Mouse (Mus musculus): Measurements from ENCODE around the gene Rexo5. TPM values are rescaled to one million over a fixed set of nuclear protein-coding genes. Genes with fewer than 3 reads are reported as not detected.

Rexo5 gene
- polyA plus RNA-seq, 1 experiment, result 3.3 TPM

- Histone ChIP-seq H3K36me3 (ENCODE audit: control insufficient read depth, insufficient read depth) (peaks cover 20% of the 10 kb centered on the region), H3ac (ENCODE audit: control insufficient read depth, insufficient read length) (no peak overlapping the region), H3K4me3 (no peak overlapping the region), H3K79me2 (ENCODE audit: control insufficient read depth, insufficient read depth) (no peaks in the 10 kb centered on the region), H3K4me2 (ENCODE audit: low read depth) (no peak overlapping the region), H3K27me3 (ENCODE audit: control insufficient read depth, insufficient read depth, insufficient read length) (no peaks in the 10 kb centered on the region)
- TF ChIP-seq E2F4 (IDR thresholded peaks at IDR 0.05; ENCODE audit: insufficient read depth) (no peak), MYOG (IDR thresholded peaks at IDR 0.05; ENCODE audit: control insufficient read depth in 1 of 3, insufficient read depth in 1 of 3, insufficient read length in 2 of 3, low read depth in 2 of 3) (no peak), TCF12 (IDR thresholded peaks at IDR 0.05; ENCODE audit: insufficient read depth, poor library complexity, severe bottlenecking) (no peak), SRF (IDR thresholded peaks at IDR 0.05; ENCODE audit: control insufficient read depth, insufficient read length, low read depth) (no peak), POLR2A (IDR thresholded peaks at IDR 0.05; ENCODE audit: insufficient read length, low read depth) (no peak), CEBPB (IDR thresholded peaks at IDR 0.05; ENCODE audit: insufficient read depth, poor library complexity, severe bottlenecking) (no peak), POLR2AphosphoS2 (IDR thresholded peaks at IDR 0.05; ENCODE audit: insufficient read length, low read depth) (no peak), MYOD1 (IDR thresholded peaks at IDR 0.05; ENCODE audit: control insufficient read depth in 1 of 3, insufficient read length in 2 of 3, low read depth in 2 of 3) (no peak), USF1 (IDR thresholded peaks at IDR 0.05; ENCODE audit: low read depth) (no peak), MAX (IDR thresholded peaks at IDR 0.05; ENCODE audit: low read depth) (no peak), TCF3 (IDR thresholded peaks at IDR 0.05; ENCODE audit: insufficient read length, low read depth) (no peak), REST (IDR thresholded peaks at IDR 0.05; ENCODE audit: insufficient read depth, insufficient read length) (no peak)
Observed at GRCm38 (mm10) chr7:119807396-119807795, 13.6 kb downstream of the Rexo5 start.

- no peaks in the 10 kb centered on the region for H3K79me2 ChIP-seq (ENCODE audit: control insufficient read depth, insufficient read depth)
- TF ChIP-seq CEBPB (IDR thresholded peaks at IDR 0.05; ENCODE audit: insufficient read depth, poor library complexity, severe bottlenecking) (no peak), USF1 (IDR thresholded peaks at IDR 0.05; ENCODE audit: low read depth) (no peak), REST (IDR thresholded peaks at IDR 0.05; ENCODE audit: insufficient read depth, insufficient read length) (no peak), MYOG (IDR thresholded peaks at IDR 0.05; ENCODE audit: control insufficient read depth in 1 of 3, insufficient read depth in 1 of 3, insufficient read length in 2 of 3, low read depth in 2 of 3) (no peak), MYOD1 (IDR thresholded peaks at IDR 0.05; ENCODE audit: control insufficient read depth in 1 of 3, insufficient read length in 2 of 3, low read depth in 2 of 3) (no peak), MAX (IDR thresholded peaks at IDR 0.05; ENCODE audit: low read depth) (no peak), SRF (IDR thresholded peaks at IDR 0.05; ENCODE audit: control insufficient read depth, insufficient read length, low read depth) (no peak), TCF3 (IDR thresholded peaks at IDR 0.05; ENCODE audit: insufficient read length, low read depth) (no peak), POLR2A (IDR thresholded peaks at IDR 0.05; ENCODE audit: insufficient read length, low read depth) (no peak), TCF12 (IDR thresholded peaks at IDR 0.05; ENCODE audit: insufficient read depth, poor library complexity, severe bottlenecking) (no peak), E2F4 (IDR thresholded peaks at IDR 0.05; ENCODE audit: insufficient read depth) (no peak), POLR2AphosphoS2 (IDR thresholded peaks at IDR 0.05; ENCODE audit: insufficient read length, low read depth) (no peak)
- no peak overlapping the region for H3K4me3 ChIP-seq
- H3K36me3 ChIP-seq (ENCODE audit: control insufficient read depth, insufficient read depth), result peaks cover 16% of the 10 kb centered on the region
- H3K4me2 ChIP-seq (ENCODE audit: low read depth), result no peak overlapping the region
- no peaks in the 10 kb centered on the region for H3K27me3 ChIP-seq (ENCODE audit: control insufficient read depth, insufficient read depth, insufficient read length)
- no peak overlapping the region for H3ac ChIP-seq (ENCODE audit: control insufficient read depth, insufficient read length)
Observed at GRCm38 (mm10) chr7:119808723-119809122, 14.9 kb downstream of the Rexo5 start.

GRCm38 (mm10) chr7:119835371-119835770 is 41.6 kb downstream of the Rexo5 start:
- H3K4me2 ChIP-seq (ENCODE audit: low read depth), result no peak overlapping the region
- no peak overlapping the region for H3ac ChIP-seq (ENCODE audit: control insufficient read depth, insufficient read length)
- H3K79me2 ChIP-seq (ENCODE audit: control insufficient read depth, insufficient read depth), result no peaks in the 10 kb centered on the region
- peaks cover 3% of the 10 kb centered on the region for H3K36me3 ChIP-seq (ENCODE audit: control insufficient read depth, insufficient read depth)
- H3K27me3 ChIP-seq (ENCODE audit: control insufficient read depth, insufficient read depth, insufficient read length), result no peaks in the 10 kb centered on the region
- TF ChIP-seq POLR2AphosphoS2 (IDR thresholded peaks at IDR 0.05; ENCODE audit: insufficient read length, low read depth), result no peak
- no peak for TF ChIP-seq POLR2A (IDR thresholded peaks at IDR 0.05; ENCODE audit: insufficient read length, low read depth)
- H3K4me3 ChIP-seq, result no peak overlapping the region

GRCm38 (mm10) chr7:119835996-119836777 is 42.4 kb downstream of the Rexo5 start:
- Histone ChIP-seq H3ac (ENCODE audit: control insufficient read depth, insufficient read length) (no peak overlapping the region), H3K4me2 (ENCODE audit: low read depth) (no peak overlapping the region), H3K4me3 (no peak overlapping the region), H3K79me2 (ENCODE audit: control insufficient read depth, insufficient read depth) (no peaks in the 10 kb centered on the region), H3K36me3 (ENCODE audit: control insufficient read depth, insufficient read depth) (peaks cover 3% of the 10 kb centered on the region), H3K27me3 (ENCODE audit: control insufficient read depth, insufficient read depth, insufficient read length) (no peaks in the 10 kb centered on the region)
- TF ChIP-seq MAX (IDR thresholded peaks at IDR 0.05; ENCODE audit: low read depth) (no peak), E2F4 (IDR thresholded peaks at IDR 0.05; ENCODE audit: insufficient read depth) (no peak), POLR2AphosphoS2 (IDR thresholded peaks at IDR 0.05; ENCODE audit: insufficient read length, low read depth) (no peak), CEBPB (IDR thresholded peaks at IDR 0.05; ENCODE audit: insufficient read depth, poor library complexity, severe bottlenecking) (no peak), POLR2A (IDR thresholded peaks at IDR 0.05; ENCODE audit: insufficient read length, low read depth) (no peak), MYOG (IDR thresholded peaks at IDR 0.05; ENCODE audit: control insufficient read depth in 1 of 3, insufficient read depth in 1 of 3, insufficient read length in 2 of 3, low read depth in 2 of 3) (no peak), REST (IDR thresholded peaks at IDR 0.05; ENCODE audit: insufficient read depth, insufficient read length) (no peak), USF1 (IDR thresholded peaks at IDR 0.05; ENCODE audit: low read depth) (no peak), TCF12 (IDR thresholded peaks at IDR 0.05; ENCODE audit: insufficient read depth, poor library complexity, severe bottlenecking) (no peak), MYOD1 (IDR thresholded peaks at IDR 0.05; ENCODE audit: control insufficient read depth in 1 of 3, insufficient read length in 2 of 3, low read depth in 2 of 3) (no peak), TCF3 (IDR thresholded peaks at IDR 0.05; ENCODE audit: insufficient read length, low read depth) (no peak), SRF (IDR thresholded peaks at IDR 0.05; ENCODE audit: control insufficient read depth, insufficient read length, low read depth) (no peak)

All from myocyte (in vitro differentiated cells).